7 mouse cellular contexts compared by ENCODE assay signal in the genomic region with DNA sequence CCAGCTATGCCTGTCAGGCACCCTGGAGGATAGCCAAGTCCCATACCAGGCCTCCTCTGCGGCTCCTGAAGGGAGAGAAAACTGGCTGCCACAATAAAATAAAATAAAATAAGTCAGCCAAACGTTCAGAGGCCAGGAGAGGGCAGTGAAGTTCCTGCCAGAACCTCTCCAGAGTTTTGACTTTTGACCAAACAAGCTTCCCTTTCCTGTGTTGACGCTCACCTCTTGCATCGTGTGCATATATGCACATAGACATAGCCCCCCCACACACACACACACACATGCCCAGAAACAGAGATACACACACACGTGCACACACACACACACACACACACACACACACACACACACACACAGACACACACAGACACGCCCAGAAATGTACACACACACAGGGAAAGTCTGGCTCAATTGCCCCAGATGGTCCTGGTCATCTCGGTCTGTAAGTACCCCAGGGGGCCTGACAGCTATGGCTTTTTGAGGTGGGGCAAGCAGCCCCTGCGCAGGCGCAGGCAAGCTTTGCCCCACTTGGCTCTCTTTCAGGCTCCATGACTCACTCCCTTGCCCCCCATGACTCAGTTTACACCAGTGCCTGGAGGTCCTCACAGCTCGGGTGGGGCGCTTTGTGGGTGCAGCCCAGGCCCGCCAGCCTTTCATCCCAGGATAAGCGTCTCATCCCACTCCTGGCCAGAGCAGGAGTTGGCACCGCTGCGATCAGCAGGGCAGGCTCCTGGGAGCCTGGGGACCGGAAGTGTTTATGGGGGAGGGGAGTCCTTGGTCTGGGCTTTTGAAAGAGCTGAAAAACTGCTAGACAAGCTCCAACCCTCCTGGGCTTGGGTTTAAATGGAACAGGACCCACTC. TPM values are rescaled to one million over a fixed set of nuclear protein-coding genes. Genes with fewer than 3 reads are reported as not detected.
DNase-seq lines count a peak whose midpoint lies in the region; ATAC-seq and TF ChIP-seq lines count a peak whose summit lies in the region.

No protein-coding gene starts in this region.

- H3K9me3 ChIP-seq in hindbrain, embryonic 11.5 days (ENCODE audit: control insufficient read depth, low read length), result no peaks in the 10 kb centered on the region
- no peaks in the 10 kb centered on the region for H3K9me3 ChIP-seq in limb, embryonic 15.5 days
- no peaks in the 10 kb centered on the region for H3K9me3 ChIP-seq in midbrain, embryonic 16.5 days (replicated peaks; ENCODE audit: control insufficient read depth, low read length, poor library complexity, severe bottlenecking)

- 0 out of 2 replicates have a peak overlapping the region, but pooled peaks have one; percentile 12 for H3K9ac ChIP-seq in hindbrain, embryonic 11.5 days (ENCODE audit: low read depth, low read length)
- H3K9ac ChIP-seq in limb, embryonic 15.5 days, result peak overlapping the region; percentile 39; the same call in 1 of the 2 replicates
- 0 out of 2 replicates have a peak overlapping the region, but pooled peaks have one; percentile 1 for H3K9ac ChIP-seq in midbrain, embryonic 16.5 days (ENCODE audit: low read depth, low read length)

- peaks cover 47% of the 10 kb centered on the region for H3K4me1 ChIP-seq in embryonic fibroblast, embryonic 13.5 days (ENCODE audit: control insufficient read depth, insufficient read depth, low read length)
- no peaks in the 10 kb centered on the region for H3K4me1 ChIP-seq in hindbrain, embryonic 11.5 days (replicated peaks; ENCODE audit: control insufficient read depth, insufficient read depth, low read length)
- H3K4me1 ChIP-seq in limb, embryonic 15.5 days, result peaks cover 29% of the 10 kb centered on the region
- H3K4me1 ChIP-seq in midbrain, embryonic 16.5 days (ENCODE audit: control insufficient read depth, insufficient read depth, low read length), result peaks cover 8% of the 10 kb centered on the region; the same call in 1 of the 2 replicates

- peak overlapping the region; percentile 83 for H3K27ac ChIP-seq in embryonic fibroblast, embryonic 13.5 days (ENCODE audit: insufficient read depth, low read length)
- H3K27ac ChIP-seq in hindbrain, embryonic 11.5 days (ENCODE audit: low read depth, low read length), result no peak overlapping the region; the same call in 1 of the 2 replicates
- peak overlapping the region; percentile 72 for H3K27ac ChIP-seq in limb, embryonic 15.5 days
- H3K27ac ChIP-seq in midbrain, embryonic 16.5 days (ENCODE audit: low read length), result no peak overlapping the region

- H3K4me2 ChIP-seq in hindbrain, embryonic 11.5 days (replicated peaks; ENCODE audit: low read depth, low read length), result peak overlapping the region; percentile 27; the same call in 1 of the 2 replicates
- H3K4me2 ChIP-seq in limb, embryonic 15.5 days, result peak overlapping the region; percentile 67
- peak overlapping the region; percentile 50 for H3K4me2 ChIP-seq in midbrain, embryonic 16.5 days (ENCODE audit: low read length)

- H3K4me3 ChIP-seq in embryonic fibroblast, embryonic 13.5 days (ENCODE audit: insufficient read depth, low read length), result no peak overlapping the region
- no peak overlapping the region for H3K4me3 ChIP-seq in hindbrain, embryonic 11.5 days (ENCODE audit: low read depth, low read length)
- peak overlapping the region; percentile 26 for H3K4me3 ChIP-seq in limb, embryonic 15.5 days
- no peak overlapping the region for H3K4me3 ChIP-seq in midbrain, embryonic 16.5 days (ENCODE audit: low read depth, low read length)

- TF ChIP-seq POLR2A in embryonic fibroblast, embryonic 13.5 days (IDR thresholded peaks at IDR 0.05; ENCODE audit: low read depth, low read length), result peak; percentile 36; the same call in 1 of the 2 replicates

- no peaks in the 10 kb centered on the region for H3K27me3 ChIP-seq in hindbrain, embryonic 11.5 days (ENCODE audit: control insufficient read depth, insufficient read depth, low read length)
- no peaks in the 10 kb centered on the region for H3K27me3 ChIP-seq in limb, embryonic 15.5 days
- no peaks in the 10 kb centered on the region for H3K27me3 ChIP-seq in midbrain, embryonic 16.5 days (ENCODE audit: control insufficient read depth, insufficient read depth, low read depth, low read length)

- no peak for TF ChIP-seq CTCF in embryonic fibroblast, embryonic 13.5 days (IDR thresholded peaks at IDR 0.05; ENCODE audit: borderline replicate concordance, insufficient read depth, low read length)

- DNase-seq in CD8-positive naive resting alpha-beta T cell, adult 2 months (ENCODE audit: low read depth in 2 of 2, low spot score in 2 of 2), result peak; percentile 33 to 56
- DNase-seq in adrenal gland, adult 2 months, result peak; percentile 73
- peak; percentile 51 for DNase-seq in hindbrain, embryonic 11.5 days (ENCODE audit: low spot score)
- DNase-seq in thymus, postnatal 25 days, result peak; percentile 80

- H3K36me3 ChIP-seq in hindbrain, embryonic 11.5 days (ENCODE audit: control insufficient read depth, insufficient read depth, low read length), result no peaks in the 10 kb centered on the region
- H3K36me3 ChIP-seq in limb, embryonic 15.5 days, result peaks cover 3% of the 10 kb centered on the region; the same call in 1 of the 2 replicates
- H3K36me3 ChIP-seq in midbrain, embryonic 16.5 days (ENCODE audit: control insufficient read depth, insufficient read depth, low read length), result no peaks in the 10 kb centered on the region

- no peak for ATAC-seq in hindbrain, embryonic 11.5 days (ENCODE audit: low FRiP score)
- ATAC-seq in limb, embryonic 15.5 days (ENCODE audit: insufficient number of reproducible peaks, low FRiP score, low TSS enrichment, low read depth), result peak; percentile 57; the same call in 1 of the 2 replicates
- no peak for ATAC-seq in midbrain, embryonic 16.5 days

- 18% methylated on average over 16 of the region's 16 CpGs for WGBS in hindbrain, embryonic 11.5 days
- 3% methylated on average over 16 of the region's 16 CpGs for WGBS in limb, embryonic 15.5 days
- 16% methylated on average over 16 of the region's 16 CpGs for WGBS in midbrain, embryonic 16.5 days

RNA-seq across cellular contexts. Expression of a gene that starts 8.3 kb away (rescaled TPM):
- 10 to 100 TPM; 48.8 to 53.3 TPM for total RNA-seq in adrenal gland, adult 2 months (2021)
- 109 and 115 TPM in 2 replicates for polyA plus RNA-seq in adrenal gland, adult 2 months (2012; rRNA removed)
- polyA plus RNA-seq in embryonic fibroblast, embryonic 13.5 days (2011; ENCODE audit: insufficient read length, low read depth, missing spikeins), result 47.2 and 48.3 TPM in 2 replicates
- 33.4 and 35.2 TPM in 2 replicates for polyA plus RNA-seq in hindbrain, embryonic 11.5 days (2014; fragmentation: Nextera tagmentation; extraction: Ambion mirVana)
- polyA plus RNA-seq in limb, embryonic 15.5 days (2015; fragmentation: Nextera tagmentation; extraction: Ambion mirVana), result 68.6 and 69.9 TPM in 2 replicates
- polyA plus RNA-seq in midbrain, embryonic 16.5 days (2015; fragmentation: Nextera tagmentation; extraction: Ambion mirVana), result 61.8 and 67.9 TPM in 2 replicates

RNA-seq across cellular contexts. Expression of a gene that starts 8.4 kb away (rescaled TPM):
- total RNA-seq in adrenal gland, adult 2 months (2021), result 100 to 1,000 TPM; 273 to 290 TPM
- 127 and 159 TPM in 2 replicates for polyA plus RNA-seq in adrenal gland, adult 2 months (2012; rRNA removed)
- polyA plus RNA-seq in embryonic fibroblast, embryonic 13.5 days (2011; ENCODE audit: insufficient read length, low read depth, missing spikeins), result 152 and 169 TPM in 2 replicates
- polyA plus RNA-seq in hindbrain, embryonic 11.5 days (2014; fragmentation: Nextera tagmentation; extraction: Ambion mirVana), result 182 and 211 TPM in 2 replicates
- 254 and 257 TPM in 2 replicates for polyA plus RNA-seq in limb, embryonic 15.5 days (2015; fragmentation: Nextera tagmentation; extraction: Ambion mirVana)
- polyA plus RNA-seq in midbrain, embryonic 16.5 days (2015; fragmentation: Nextera tagmentation; extraction: Ambion mirVana), result 288 and 310 TPM in 2 replicates

RNA-seq across cellular contexts. Expression of a gene that starts 14.1 kb away (rescaled TPM):
- total RNA-seq in adrenal gland, adult 2 months (2021), result 1 to 10 TPM in 1 of 2 experiments, not detected in 1; 1.2 TPM
- 0.06 and 0.16 TPM in 2 replicates for polyA plus RNA-seq in adrenal gland, adult 2 months (2012; rRNA removed)
- polyA plus RNA-seq in embryonic fibroblast, embryonic 13.5 days (2011; ENCODE audit: insufficient read length, low read depth, missing spikeins), result 13.4 and 35.0 TPM in 2 replicates
- polyA plus RNA-seq in hindbrain, embryonic 11.5 days (2014; fragmentation: Nextera tagmentation; extraction: Ambion mirVana), result 0.13 TPM in 1 of 2 replicates, not detected in the other
- not detected in 2 replicates for polyA plus RNA-seq in limb, embryonic 15.5 days (2015; fragmentation: Nextera tagmentation; extraction: Ambion mirVana)
- not detected in 2 replicates for polyA plus RNA-seq in midbrain, embryonic 16.5 days (2015; fragmentation: Nextera tagmentation; extraction: Ambion mirVana)

RNA-seq across cellular contexts. Expression of a gene that starts 24.5 kb away (rescaled TPM):
- 10 to 100 TPM in 1 of 2 experiments, 1 to 10 TPM in 1; 3.5 to 10.5 TPM for total RNA-seq in adrenal gland, adult 2 months (2021)
- 13.5 and 13.9 TPM in 2 replicates for polyA plus RNA-seq in adrenal gland, adult 2 months (2012; rRNA removed)
- 3.0 and 5.2 TPM in 2 replicates for polyA plus RNA-seq in embryonic fibroblast, embryonic 13.5 days (2011; ENCODE audit: insufficient read length, low read depth, missing spikeins)
- 6.6 and 6.9 TPM in 2 replicates for polyA plus RNA-seq in hindbrain, embryonic 11.5 days (2014; fragmentation: Nextera tagmentation; extraction: Ambion mirVana)
- 6.6 and 6.9 TPM in 2 replicates for polyA plus RNA-seq in limb, embryonic 15.5 days (2015; fragmentation: Nextera tagmentation; extraction: Ambion mirVana)
- polyA plus RNA-seq in midbrain, embryonic 16.5 days (2015; fragmentation: Nextera tagmentation; extraction: Ambion mirVana), result 9.5 and 10.2 TPM in 2 replicates

RNA-seq across cellular contexts. Expression of a gene that starts 27.2 kb away (rescaled TPM):
- total RNA-seq in adrenal gland, adult 2 months (2021), result 10 to 100 TPM; 85.1 to 94.8 TPM
- 89.9 and 95.9 TPM in 2 replicates for polyA plus RNA-seq in adrenal gland, adult 2 months (2012; rRNA removed)
- 53.1 and 66.3 TPM in 2 replicates for polyA plus RNA-seq in embryonic fibroblast, embryonic 13.5 days (2011; ENCODE audit: insufficient read length, low read depth, missing spikeins)
- polyA plus RNA-seq in hindbrain, embryonic 11.5 days (2014; fragmentation: Nextera tagmentation; extraction: Ambion mirVana), result 103 and 119 TPM in 2 replicates
- 99.3 and 105 TPM in 2 replicates for polyA plus RNA-seq in limb, embryonic 15.5 days (2015; fragmentation: Nextera tagmentation; extraction: Ambion mirVana)
- 159 and 178 TPM in 2 replicates for polyA plus RNA-seq in midbrain, embryonic 16.5 days (2015; fragmentation: Nextera tagmentation; extraction: Ambion mirVana)

Comparison
In these comparisons a context has a peak if more than half of its experiments do, and no peak if none do; other contexts are left out.
1. H3K27ac ChIP-seq: peak in embryonic fibroblast, embryonic 13.5 days (single experiment) and limb, embryonic 15.5 days (single experiment); none in hindbrain, embryonic 11.5 days (single experiment) and midbrain, embryonic 16.5 days (single experiment).
2. RNA of a gene that starts 14.1 kb away (polyA plus RNA-seq): 13.4 to 35.0 TPM in embryonic fibroblast, embryonic 13.5 days; 0.06 to 0.16 TPM in adrenal gland, adult 2 months, not detected in midbrain, embryonic 16.5 days, not detected in limb, embryonic 15.5 days and 0.13 TPM in hindbrain, embryonic 11.5 days; every median in the first group is over 10 times any median in the second.
3. Peak in every context shown above with its lines, with median percentiles within 50 percentile points of each other: DNase-seq, H3K4me2 ChIP-seq and H3K9ac ChIP-seq.